Mouse (Mus musculus) ES-Bruce4 (cell line): ENCODE measurements at regions not wholly inside any gene's neighbourhood (a gene's known extent, or its start where the extent isn't known, plus 50 kb on each side); places are given as distances from the start of the nearest gene placed in this dataset.

ENCODE experiments used
- CTCF ChIP-seq: IDR thresholded peaks from one replicate; pipeline ENCODE4 v1.8.1; 2011; ENCODE audit warnings: low read depth, low read length
- EP300 ChIP-seq: IDR thresholded peaks from 2 replicates; pipeline ENCODE4 v1.6.1; 2011; ENCODE audit warnings: low read depth, low read length; ENCODE audit not compliant: insufficient read depth

- no peak for TF ChIP-seq CTCF
- no peak for TF ChIP-seq EP300
Measured at GRCm38 (mm10) chr17:45279075-45279810, 154.3 kb downstream of the Cdc5l start.
